Mouse (Mus musculus) NIH3T3 (cell line): ENCODE measurements around the gene Gm42791.

Experiments
- DNase-seq: peaks from one replicate; pipeline ENCODE4 v3.0.0-alpha.2; 2012; ENCODE audit warnings: low read depth

Gene Gm42791

GRCm38 (mm10) chr5:148923408-148923807 lies 71.5 kb downstream of the Gm42791 start:
- DNase-seq: no peak

GRCm38 (mm10) chr5:148922773-148923172 lies 72.2 kb downstream of the Gm42791 start:
- no peak for DNase-seq

GRCm38 (mm10) chr5:148918049-148918448 lies 76.9 kb downstream of the Gm42791 start:
- no peak for DNase-seq

GRCm38 (mm10) chr5:148916775-148917174 lies 78.2 kb downstream of the Gm42791 start:
- DNase-seq: no peak

- DNase-seq: no peak
Measured at GRCm38 (mm10) chr5:148912262-148912661, 82.7 kb downstream of the Gm42791 start.

GRCm38 (mm10) chr5:148910066-148910465 lies 84.9 kb downstream of the Gm42791 start:
- DNase-seq: no peak

GRCm38 (mm10) chr5:148909402-148909801 lies 85.5 kb downstream of the Gm42791 start:
- peak; percentile 42 for DNase-seq

GRCm38 (mm10) chr5:148909057-148909395 lies 85.9 kb downstream of the Gm42791 start:
- DNase-seq: no peak

GRCm38 (mm10) chr5:148908191-148909056 lies 86.5 kb downstream of the Gm42791 start:
- DNase-seq: no peak

GRCm38 (mm10) chr5:148906305-148906704 lies 88.6 kb downstream of the Gm42791 start:
- no peak for DNase-seq

GRCm38 (mm10) chr5:148904846-148905245 lies 90.1 kb downstream of the Gm42791 start:
- peak; percentile 68 for DNase-seq

- DNase-seq: no peak
Measured at GRCm38 (mm10) chr5:148899361-148899760, 95.6 kb downstream of the Gm42791 start.

- no peak for DNase-seq
Measured at GRCm38 (mm10) chr5:148897941-148898417, 97.0 kb downstream of the Gm42791 start.

- DNase-seq: no peak
Measured at GRCm38 (mm10) chr5:148897069-148897702, 97.8 kb downstream of the Gm42791 start.

- DNase-seq: no peak
Measured at GRCm38 (mm10) chr5:148896515-148896914, 98.4 kb downstream of the Gm42791 start.

GRCm38 (mm10) chr5:148895833-148896232 lies 99.1 kb downstream of the Gm42791 start:
- DNase-seq: peak; percentile 15

GRCm38 (mm10) chr5:148895034-148895433 lies 99.9 kb downstream of the Gm42791 start:
- peak; percentile 39 for DNase-seq

GRCm38 (mm10) chr5:148890237-148890636 lies 104.7 kb downstream of the Gm42791 start:
- no peak for DNase-seq

- DNase-seq: no peak
Measured at GRCm38 (mm10) chr5:148888032-148888431, 106.9 kb downstream of the Gm42791 start.

GRCm38 (mm10) chr5:148885821-148886609 lies 108.9 kb downstream of the Gm42791 start:
- no peak for DNase-seq

- no peak for DNase-seq
Measured at GRCm38 (mm10) chr5:148883671-148884070, 111.3 kb downstream of the Gm42791 start.

- DNase-seq: peak; percentile 42
Measured at GRCm38 (mm10) chr5:148879218-148879617, 115.7 kb downstream of the Gm42791 start.
